Mouse (Mus musculus): ENCODE measurements around the gene Cfap58.

DNA sequence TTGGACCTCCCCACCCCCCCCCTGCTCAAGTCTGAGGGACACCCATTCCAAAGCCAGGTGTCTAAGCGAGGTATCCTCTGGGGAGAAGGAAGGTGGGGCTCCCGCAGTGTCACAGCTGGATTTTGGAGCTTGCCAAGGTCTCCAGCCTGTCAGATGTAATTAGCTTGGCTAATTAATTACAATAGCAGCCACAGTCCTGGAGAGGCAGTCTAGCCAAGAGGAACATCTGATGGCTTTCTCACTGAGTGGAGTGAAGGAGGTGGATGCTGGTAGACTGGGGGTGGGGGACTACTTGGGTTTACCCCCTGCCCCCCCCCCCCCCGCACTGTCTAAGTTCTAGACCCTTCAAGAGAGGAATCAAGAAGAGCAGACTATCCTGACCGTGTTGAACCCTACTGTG is 33.8 kb upstream of the Cfap58 start:
- no peak for TF ChIP-seq MAX (IDR thresholded peaks at IDR 0.05)
- TF ChIP-seq CTCF (IDR thresholded peaks at IDR 0.05; ENCODE audit: control insufficient read depth, insufficient read depth, insufficient read length), result no peak
- no peak for TF ChIP-seq MYOG (IDR thresholded peaks at IDR 0.05; ENCODE audit: control insufficient read depth, extremely low read depth, insufficient read length)
- TF ChIP-seq CEBPB (IDR thresholded peaks at IDR 0.05; ENCODE audit: low read depth), result no peak
- TF ChIP-seq USF1 (IDR thresholded peaks at IDR 0.05; ENCODE audit: low read depth), result no peak
- no peak for TF ChIP-seq MYOD1 (IDR thresholded peaks at IDR 0.05; ENCODE audit: control insufficient read depth, insufficient read length, low read depth)

Data from C2C12 (cell line).